Mouse (Mus musculus) C2C12 (cell line): ENCODE measurements around the gene Sh2b3. TPM values are rescaled to one million over a fixed set of nuclear protein-coding genes. Genes with fewer than 3 reads are reported as not detected.

Source experiments
- H3K27me3 ChIP-seq: one replicate; pipeline ENCODE4 v1.6.1; 2011; ENCODE audit not compliant: control insufficient read depth, insufficient read depth, insufficient read length
- H3K36me3 ChIP-seq: one replicate; pipeline ENCODE4 v1.6.1; 2011; ENCODE audit not compliant: control insufficient read depth, insufficient read depth
- H3K4me3 ChIP-seq: one replicate; pipeline ENCODE4 v1.5.1; 2011; ENCODE audit warnings: mild to moderate bottlenecking, control low read depth; ENCODE audit not compliant: poor library complexity, insufficient read depth, severe bottlenecking
- H3K79me2 ChIP-seq: one replicate; pipeline ENCODE4 v1.6.1; 2011; ENCODE audit not compliant: control insufficient read depth, insufficient read depth
- H3K79me3 ChIP-seq: one replicate; pipeline ENCODE4 v1.6.1; 2011; ENCODE audit warnings: low read depth, control low read depth
- H3ac ChIP-seq: one replicate; pipeline ENCODE3; 2011; ENCODE audit warnings: low read depth; ENCODE audit not compliant: control insufficient read depth, insufficient read length
- CEBPB ChIP-seq: IDR thresholded peaks from one replicate; pipeline ENCODE4 v1.6.1; 2011; ENCODE audit warnings: low read depth, mild to moderate bottlenecking, control low read depth, moderate library complexity
- CTCF ChIP-seq: IDR thresholded peaks from one replicate; pipeline ENCODE4 v1.5.1; 2011; ENCODE audit not compliant: control insufficient read depth, insufficient read depth, insufficient read length
- FOSL1 ChIP-seq: IDR thresholded peaks from one replicate; pipeline ENCODE4 v1.8.0; 2011; ENCODE audit warnings: mild to moderate bottlenecking, low read length; ENCODE audit not compliant: poor library complexity, insufficient read depth, severe bottlenecking
- MAX ChIP-seq: IDR thresholded peaks from one replicate; pipeline ENCODE4 v1.6.1; 2011; ENCODE audit warnings: mild to moderate bottlenecking, control low read depth
- MYOD1 ChIP-seq: IDR thresholded peaks from one replicate; pipeline ENCODE4 v1.6.1; 2011; ENCODE audit warnings: low read depth; ENCODE audit not compliant: control insufficient read depth, insufficient read length
- MYOG ChIP-seq: IDR thresholded peaks from one replicate; pipeline ENCODE4 v1.6.1; 2011; ENCODE audit not compliant: control insufficient read depth, insufficient read length; ENCODE audit errors: extremely low read depth
- USF1 ChIP-seq: IDR thresholded peaks from one replicate; pipeline ENCODE4 v1.6.1; 2011; ENCODE audit warnings: low read depth, mild to moderate bottlenecking, control low read depth, moderate library complexity
- polyA plus RNA-seq: library from polyadenylated mRNA; unstranded; fragments of >200 nt; fragmentation: generic; extraction: Trizol; gene quantifications from one replicate; pipeline ENCODE4 v1.2.1, GENCODE M21; 2012; ENCODE audit warnings: missing spikeins

Gene Sh2b3
- polyA plus RNA-seq, 1 experiment: 46.2 TPM

DNA sequence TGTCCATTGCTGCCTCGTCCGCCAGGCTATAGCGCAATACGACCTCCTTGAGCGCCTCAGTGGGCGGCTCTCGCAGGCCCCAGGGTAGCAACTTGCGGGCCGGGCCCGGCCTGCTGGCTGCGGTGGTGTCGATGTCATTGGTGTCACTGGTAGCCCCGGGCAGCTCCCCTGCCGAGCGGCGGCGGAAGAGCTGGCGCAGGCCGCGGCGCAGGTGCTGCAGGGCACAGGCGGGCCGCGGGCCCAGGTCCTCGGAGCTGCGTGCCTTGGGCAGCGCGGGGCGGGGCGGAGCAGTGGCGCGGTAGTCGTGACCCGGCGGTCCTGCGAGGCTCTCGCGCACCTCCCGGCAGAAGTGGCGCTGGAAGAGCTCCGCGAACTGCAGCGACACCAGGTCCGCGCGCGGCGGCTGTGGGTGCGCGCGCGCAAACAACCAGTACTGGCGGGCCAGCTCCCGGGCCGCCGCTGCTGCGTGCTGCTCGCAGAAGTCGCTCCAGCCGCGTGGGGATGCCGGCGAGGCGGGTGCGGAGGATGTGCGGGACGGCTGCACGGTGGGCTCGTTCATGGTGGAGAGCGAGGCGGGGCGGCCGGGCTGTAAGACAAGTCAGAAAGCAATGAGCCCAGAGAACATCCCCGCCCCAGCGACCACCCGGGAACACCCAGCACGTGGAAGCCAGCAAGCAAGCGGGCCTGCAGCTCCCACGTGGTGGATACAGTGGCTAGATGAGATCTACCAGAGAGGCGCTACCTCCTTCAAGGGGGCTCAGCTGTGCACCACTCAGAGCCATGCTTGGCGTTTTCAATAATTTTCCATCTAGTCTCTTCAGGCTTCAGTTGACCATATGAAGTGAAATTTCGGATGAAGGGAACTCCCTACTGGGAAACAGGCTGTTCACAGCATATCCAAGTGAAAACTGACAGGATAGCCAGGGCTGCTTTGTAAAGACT is 8.7 kb downstream of the Sh2b3 start:
- peaks cover 77% of the 10 kb centered on the region for H3K36me3 ChIP-seq
- H3K4me3 ChIP-seq: no peak overlapping the region
- H3K79me3 ChIP-seq: peaks cover 88% of the 10 kb centered on the region
- peaks cover 100% of the 10 kb centered on the region for H3K79me2 ChIP-seq
- TF ChIP-seq CEBPB: no peak
- no peak for TF ChIP-seq FOSL1
- TF ChIP-seq MYOD1: no peak
- no peak for TF ChIP-seq MYOG
- no peak for TF ChIP-seq CTCF
- TF ChIP-seq USF1: no peak
- no peak for TF ChIP-seq MAX
- H3K27me3 ChIP-seq: no peaks in the 10 kb centered on the region
- H3ac ChIP-seq: no peak overlapping the region

DNA sequence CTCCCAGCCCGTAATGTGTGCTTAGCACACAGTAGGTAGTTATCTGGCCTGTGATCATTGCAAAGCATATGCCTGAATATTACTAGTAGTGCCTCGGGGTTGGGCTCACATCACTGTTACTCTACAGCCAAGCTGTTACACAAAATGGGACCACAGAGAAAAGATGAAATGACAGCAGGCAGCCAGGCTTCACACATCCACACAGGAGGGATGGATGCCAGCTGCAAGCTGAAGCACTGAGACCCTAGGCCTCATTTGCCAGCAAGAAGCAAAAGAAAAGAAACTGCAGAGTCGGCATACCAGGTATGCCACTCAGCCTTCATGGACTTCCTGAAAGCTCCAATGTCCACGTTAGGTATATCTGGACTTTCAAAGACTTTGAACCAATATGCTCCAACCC is 9.6 kb downstream of the Sh2b3 start:
- Histone ChIP-seq H3K4me3 (no peak overlapping the region), H3K36me3 (peaks cover 84% of the 10 kb centered on the region), H3ac (no peak overlapping the region), H3K79me3 (peaks cover 88% of the 10 kb centered on the region), H3K79me2 (peaks cover 100% of the 10 kb centered on the region), H3K27me3 (no peaks in the 10 kb centered on the region)
- TF ChIP-seq MYOG (no peak), MYOD1 (no peak), CEBPB (no peak), MAX (no peak)

- H3K36me3 ChIP-seq: peaks cover 78% of the 10 kb centered on the region
These were observed 11.8 kb downstream of the Sh2b3 start for GRCm38 (mm10) chr5:121825606-121826005.

DNA sequence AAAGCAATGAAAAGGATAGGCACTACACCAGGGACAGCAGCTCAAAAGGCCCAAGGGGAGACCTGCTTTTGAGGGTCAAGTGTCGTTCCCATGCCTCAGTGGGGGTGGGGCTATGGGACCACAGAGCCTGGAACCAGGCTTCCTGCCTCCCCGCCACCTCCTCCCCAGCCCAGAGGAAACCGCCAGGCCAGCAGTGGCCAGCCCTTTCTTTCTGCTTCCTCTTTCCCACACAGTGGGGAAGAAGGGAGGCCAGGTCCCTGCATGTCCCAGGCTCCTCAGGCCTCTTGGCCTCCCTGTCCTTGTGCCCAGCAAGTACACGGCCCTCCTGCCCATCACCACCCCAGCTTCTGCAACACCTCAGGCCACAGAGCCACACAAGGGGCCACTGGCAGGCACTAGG is 13.3 kb downstream of the Sh2b3 start:
- TF ChIP-seq MAX: no peak
- no peak for TF ChIP-seq CTCF
- TF ChIP-seq FOSL1: no peak
- TF ChIP-seq MYOG: no peak
- TF ChIP-seq MYOD1: no peak
- TF ChIP-seq CEBPB: no peak
- TF ChIP-seq USF1: no peak
- H3K4me3 ChIP-seq: no peak overlapping the region
- H3ac ChIP-seq: no peak overlapping the region
- peaks cover 100% of the 10 kb centered on the region for H3K79me2 ChIP-seq
- H3K79me3 ChIP-seq: peaks cover 78% of the 10 kb centered on the region
- peaks cover 73% of the 10 kb centered on the region for H3K36me3 ChIP-seq
- H3K27me3 ChIP-seq: no peaks in the 10 kb centered on the region

More at GRCm38 (mm10) chr5:121825606-121826005, 11.8 kb downstream of the Sh2b3 start:
- Histone ChIP-seq H3K79me3 (peaks cover 86% of the 10 kb centered on the region), H3K79me2 (peaks cover 100% of the 10 kb centered on the region), H3ac (no peak overlapping the region), H3K4me3 (no peak overlapping the region), H3K27me3 (no peaks in the 10 kb centered on the region)
- TF ChIP-seq CEBPB (no peak), USF1 (no peak), MYOD1 (no peak), MYOG (no peak), MAX (no peak), CTCF (no peak), FOSL1 (no peak)

DNA sequence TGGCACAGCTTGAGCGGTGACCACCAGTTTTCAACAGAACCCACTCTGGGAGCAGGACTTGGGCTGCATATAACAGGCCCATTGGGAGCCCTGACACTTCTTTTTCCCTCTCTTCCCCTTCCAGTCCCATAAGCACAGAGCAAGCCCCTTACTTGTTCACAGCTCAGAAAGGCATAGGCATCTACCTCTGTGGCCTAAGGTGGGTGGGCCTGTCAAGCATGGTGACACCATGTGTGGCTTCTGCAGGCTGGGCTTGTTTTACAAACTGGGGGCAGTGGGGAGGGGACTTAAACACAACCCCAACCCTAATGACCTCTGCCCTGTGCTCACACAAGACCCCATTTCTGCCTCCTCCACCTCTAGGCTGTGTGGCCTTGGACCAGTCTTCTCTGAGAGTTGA is 13.8 kb downstream of the Sh2b3 start:
- H3K36me3 ChIP-seq: peaks cover 73% of the 10 kb centered on the region
- H3K79me3 ChIP-seq: peaks cover 78% of the 10 kb centered on the region
- peaks cover 99% of the 10 kb centered on the region for H3K79me2 ChIP-seq
- H3K27me3 ChIP-seq: no peaks in the 10 kb centered on the region
- no peak overlapping the region for H3K4me3 ChIP-seq
- no peak for TF ChIP-seq CTCF
- TF ChIP-seq MYOG: no peak
- TF ChIP-seq CEBPB: no peak
- no peak for TF ChIP-seq USF1
- no peak for TF ChIP-seq FOSL1
- TF ChIP-seq MAX: no peak
- TF ChIP-seq MYOD1: no peak
- H3ac ChIP-seq: no peak overlapping the region
